In the genomic region with DNA sequence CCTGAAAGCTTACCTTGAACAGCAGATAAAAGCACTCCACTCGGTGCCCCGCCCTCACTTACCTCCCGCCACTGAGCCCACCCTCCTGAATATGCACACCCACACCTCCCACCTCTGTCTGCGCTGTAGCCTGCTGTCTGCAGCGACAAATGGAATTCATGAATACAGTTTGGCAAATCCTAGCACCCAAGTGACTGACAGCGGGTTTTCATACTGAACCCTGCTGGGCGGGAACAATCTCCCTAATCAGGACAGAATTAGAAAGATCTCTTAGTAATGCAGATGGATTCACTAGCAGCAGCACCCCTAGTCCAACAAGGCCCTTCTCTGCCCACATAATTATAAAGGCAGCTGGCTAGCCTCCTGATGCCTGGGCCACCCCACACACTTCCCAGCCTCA, we compare ENCODE assay signal across 28 mouse cellular contexts.
A peak's percentile ranks its signal among the peaks of the same experiment; 100 is the strongest.
DNase-seq lines count a peak whose midpoint lies in the region; ATAC-seq and TF ChIP-seq lines count a peak whose summit lies in the region.
"Had no signal": no experiment of that assay in that cellular context is flagged by ENCODE, and none has a peak within 500 bp of the region (broad histone marks: within the 10 kb centered on the region; RNA-seq: fewer than 3 reads in every experiment).

No protein-coding gene starts in this region.

- peaks cover 16% of the 10 kb centered on the region for H3K4me1 ChIP-seq in hindbrain, embryonic 12.5 days
- H3K4me1 ChIP-seq in hindbrain, embryonic 13.5 days (replicated peaks): peaks cover 29% of the 10 kb centered on the region
- H3K4me1 ChIP-seq in midbrain, embryonic 13.5 days (replicated peaks): peaks cover 23% of the 10 kb centered on the region
- H3K4me1 ChIP-seq in midbrain, postnatal 0 days (ENCODE audit: insufficient read depth, low read length): peaks cover 7% of the 10 kb centered on the region; the same call in 1 of the 2 replicates
- peaks cover 17% of the 10 kb centered on the region for H3K4me1 ChIP-seq in midbrain, embryonic 15.5 days
- H3K4me1 ChIP-seq: embryonic facial prominence, embryonic 12.5 days; liver, embryonic 15.5 days; neural tube, embryonic 12.5 days had no signal

- WGBS in hindbrain, embryonic 12.5 days: 16% methylated on average over 7 of the region's 7 CpGs
- WGBS in hindbrain, embryonic 13.5 days: 16% methylated on average over 7 of the region's 7 CpGs
- 10% methylated on average over 7 of the region's 7 CpGs for WGBS in midbrain, embryonic 13.5 days
- 20% methylated on average over 7 of the region's 7 CpGs for WGBS in midbrain, postnatal 0 days
- 19% methylated on average over 7 of the region's 7 CpGs for WGBS in midbrain, embryonic 15.5 days

- TF ChIP-seq CTCF in midbrain, postnatal 0 days (IDR thresholded peaks at IDR 0.05): no peak

- no peaks in the 10 kb centered on the region for H3K36me3 ChIP-seq in hindbrain, embryonic 12.5 days
- H3K36me3 ChIP-seq in hindbrain, embryonic 13.5 days: no peaks in the 10 kb centered on the region
- no peaks in the 10 kb centered on the region for H3K36me3 ChIP-seq in midbrain, embryonic 13.5 days
- no peaks in the 10 kb centered on the region for H3K36me3 ChIP-seq in midbrain, postnatal 0 days (ENCODE audit: insufficient read depth, low read length)
- no peaks in the 10 kb centered on the region for H3K36me3 ChIP-seq in midbrain, embryonic 15.5 days (replicated peaks)
- H3K36me3 ChIP-seq: embryonic facial prominence, embryonic 12.5 days; G1E; limb, embryonic 10.5 days; liver, embryonic 15.5 days; lung, embryonic 15.5 days; neural tube, embryonic 12.5 days had no signal

- no peak overlapping the region for H3K27ac ChIP-seq in hindbrain, embryonic 12.5 days
- no peak overlapping the region for H3K27ac ChIP-seq in hindbrain, embryonic 13.5 days
- 0 out of 2 replicates have a peak overlapping the region, but pooled peaks have one; percentile 22 for H3K27ac ChIP-seq in midbrain, embryonic 13.5 days
- H3K27ac ChIP-seq in midbrain, postnatal 0 days (ENCODE audit: low read depth, low read length): no peak overlapping the region
- no peak overlapping the region for H3K27ac ChIP-seq in midbrain, embryonic 15.5 days
- H3K27ac ChIP-seq: embryonic facial prominence, embryonic 12.5 days; gastrocnemius, adult 2 months; limb, embryonic 10.5 days; liver, embryonic 15.5 days; lung, embryonic 15.5 days; neural tube, embryonic 12.5 days had no signal

- H3K4me3 ChIP-seq in hindbrain, embryonic 12.5 days: no peak overlapping the region
- H3K4me3 ChIP-seq in hindbrain, embryonic 13.5 days: no peak overlapping the region
- no peak overlapping the region for H3K4me3 ChIP-seq in midbrain, embryonic 13.5 days (replicated peaks)
- no peak overlapping the region for H3K4me3 ChIP-seq in midbrain, postnatal 0 days (ENCODE audit: low read depth, low read length)
- no peak overlapping the region for H3K4me3 ChIP-seq in midbrain, embryonic 15.5 days
- H3K4me3 ChIP-seq: embryonic facial prominence, embryonic 12.5 days; erythroblast, embryonic 14.5 days; gastrocnemius, adult 2 months; limb, embryonic 10.5 days; liver, embryonic 15.5 days; lung, embryonic 15.5 days; megakaryocyte, embryonic 14.5 days; neural tube, embryonic 12.5 days had no signal

- no peak overlapping the region for H3K9ac ChIP-seq in hindbrain, embryonic 12.5 days
- no peak overlapping the region for H3K9ac ChIP-seq in hindbrain, embryonic 13.5 days
- no peak overlapping the region for H3K9ac ChIP-seq in midbrain, embryonic 13.5 days (replicated peaks)
- no peak overlapping the region for H3K9ac ChIP-seq in midbrain, postnatal 0 days (replicated peaks; ENCODE audit: low read length, poor library complexity, severe bottlenecking)
- no peak overlapping the region for H3K9ac ChIP-seq in midbrain, embryonic 15.5 days
- H3K9ac ChIP-seq: embryonic facial prominence, embryonic 12.5 days; liver, embryonic 15.5 days; lung, embryonic 15.5 days; neural tube, embryonic 12.5 days had no signal

- no peaks in the 10 kb centered on the region for H3K9me3 ChIP-seq in hindbrain, embryonic 12.5 days (replicated peaks)
- no peaks in the 10 kb centered on the region for H3K9me3 ChIP-seq in hindbrain, embryonic 13.5 days
- no peaks in the 10 kb centered on the region for H3K9me3 ChIP-seq in midbrain, embryonic 13.5 days
- H3K9me3 ChIP-seq in midbrain, postnatal 0 days (ENCODE audit: low read length): no peaks in the 10 kb centered on the region
- no peaks in the 10 kb centered on the region for H3K9me3 ChIP-seq in midbrain, embryonic 15.5 days
- H3K9me3 ChIP-seq: embryonic facial prominence, embryonic 12.5 days; G1E; limb, embryonic 10.5 days; liver, embryonic 15.5 days; lung, embryonic 15.5 days; megakaryocyte, embryonic 14.5 days; neural tube, embryonic 12.5 days had no signal

- peaks cover 3% of the 10 kb centered on the region for H3K27me3 ChIP-seq in hindbrain, embryonic 12.5 days
- H3K27me3 ChIP-seq in hindbrain, embryonic 13.5 days: peaks cover 19% of the 10 kb centered on the region; the same call in 1 of the 2 replicates
- H3K27me3 ChIP-seq in midbrain, embryonic 13.5 days: no peaks in the 10 kb centered on the region
- H3K27me3 ChIP-seq in midbrain, postnatal 0 days (ENCODE audit: insufficient read depth, low read length): no peaks in the 10 kb centered on the region
- H3K27me3 ChIP-seq in midbrain, embryonic 15.5 days (replicated peaks): no peaks in the 10 kb centered on the region
- H3K27me3 ChIP-seq: embryonic facial prominence, embryonic 12.5 days had no signal

- ATAC-seq in hindbrain, embryonic 12.5 days (ENCODE audit: low FRiP score): 0 out of 2 replicates have a peak, but pooled peaks have one; percentile 46
- no peak for ATAC-seq in hindbrain, embryonic 13.5 days (ENCODE audit: low FRiP score)
- peak; percentile 62 for ATAC-seq in midbrain, embryonic 13.5 days
- no peak for ATAC-seq in midbrain, postnatal 0 days (ENCODE audit: low FRiP score)
- 0 out of 2 replicates have a peak, but pooled peaks have one; percentile 42 for ATAC-seq in midbrain, embryonic 15.5 days (replicated peaks)
- ATAC-seq: activated CD4-positive, CD25-positive, alpha-beta regulatory T cell, adult 4 months; CD4-positive, CD25-positive, alpha-beta regulatory T cell, adult 4 months; Patski had no signal

- no peak for DNase-seq in midbrain, postnatal 0 days (ENCODE audit: low spot score)
- peak; percentile 52 for DNase-seq in brain, adult 2 months (ENCODE audit: low read depth, low spot score)
- DNase-seq in urinary bladder, adult 2 months (ENCODE audit: low spot score): no peak
- DNase-seq in adrenal gland, postnatal 25 days: no peak
- DNase-seq: adrenal gland, postnatal 10 days; cerebellum, adult 11 months; cerebellum, postnatal 14 days; gastrocnemius, adult 2 months; kidney, adult 11 months; kidney, postnatal 4 days; liver; lung, postnatal 36 days; thymus, postnatal 25 days had no signal

- H3K4me2 ChIP-seq in hindbrain, embryonic 12.5 days (replicated peaks): no peak overlapping the region
- no peak overlapping the region for H3K4me2 ChIP-seq in hindbrain, embryonic 13.5 days
- no peak overlapping the region for H3K4me2 ChIP-seq in midbrain, embryonic 13.5 days (replicated peaks)
- no peak overlapping the region for H3K4me2 ChIP-seq in midbrain, postnatal 0 days (ENCODE audit: low read depth, low read length, poor library complexity, severe bottlenecking)
- no peak overlapping the region for H3K4me2 ChIP-seq in midbrain, embryonic 15.5 days
- H3K4me2 ChIP-seq: embryonic facial prominence, embryonic 12.5 days; liver, embryonic 15.5 days; lung, embryonic 15.5 days; neural tube, embryonic 12.5 days had no signal

Comparison
In these comparisons a context has a peak if more than half of its experiments do, and no peak if none do; other contexts are left out.
1. ATAC-seq: peak in hindbrain, embryonic 12.5 days (single experiment), midbrain, embryonic 13.5 days (single experiment) and midbrain, embryonic 15.5 days (single experiment); none in hindbrain, embryonic 13.5 days (single experiment) and midbrain, postnatal 0 days (single experiment).